Mouse (Mus musculus): Measurements from ENCODE around the gene Snf8. TPM values are rescaled to one million over a fixed set of nuclear protein-coding genes. Genes with fewer than 3 reads are reported as not detected.

The Snf8 gene
- polyA plus RNA-seq, 1 experiment from 2014 or later = 57.3 TPM

DNA sequence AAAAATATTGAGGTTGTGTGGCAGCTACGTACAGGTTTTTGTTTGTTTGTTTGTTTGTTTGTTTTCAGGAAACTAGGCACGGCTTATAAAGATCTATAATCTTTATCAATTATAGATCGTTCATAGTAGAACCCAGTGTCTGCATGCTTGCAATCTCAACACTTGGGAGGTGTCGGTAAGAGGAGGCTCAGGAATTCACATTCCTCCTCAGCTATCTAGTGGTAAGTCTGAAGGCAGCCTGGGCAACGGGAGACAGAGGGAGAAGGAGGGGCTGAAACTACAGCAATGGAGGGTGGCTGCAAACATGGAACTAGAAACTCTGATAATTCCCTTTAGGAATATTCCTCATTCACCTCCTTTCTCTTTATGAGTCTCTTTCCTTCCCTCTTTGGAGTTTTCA lies 19.3 kb upstream of the Snf8 start:
- H3K4me3 ChIP-seq (replicated peaks; ENCODE audit: low read length) = no peak overlapping the region
- H3K4me1 ChIP-seq (replicated peaks; ENCODE audit: control insufficient read depth, insufficient read depth, low read length) = no peaks in the 10 kb centered on the region
- ATAC-seq (ENCODE audit: low FRiP score) (no peak), DNase-seq (ENCODE audit: low spot score) (no peak)
- H3K9me3 ChIP-seq (ENCODE audit: control insufficient read depth, low read length) = no peaks in the 10 kb centered on the region
- H3K27me3 ChIP-seq (ENCODE audit: control insufficient read depth, insufficient read depth, low read length) = no peaks in the 10 kb centered on the region
- no peaks in the 10 kb centered on the region for H3K36me3 ChIP-seq (replicated peaks; ENCODE audit: control insufficient read depth, insufficient read depth)
- H3K4me2 ChIP-seq (replicated peaks) = no peak overlapping the region
- no peak overlapping the region for H3K9ac ChIP-seq
- 61% methylated on average over 5 of the region's 5 CpGs for WGBS
- no peak overlapping the region for H3K27ac ChIP-seq

DNA sequence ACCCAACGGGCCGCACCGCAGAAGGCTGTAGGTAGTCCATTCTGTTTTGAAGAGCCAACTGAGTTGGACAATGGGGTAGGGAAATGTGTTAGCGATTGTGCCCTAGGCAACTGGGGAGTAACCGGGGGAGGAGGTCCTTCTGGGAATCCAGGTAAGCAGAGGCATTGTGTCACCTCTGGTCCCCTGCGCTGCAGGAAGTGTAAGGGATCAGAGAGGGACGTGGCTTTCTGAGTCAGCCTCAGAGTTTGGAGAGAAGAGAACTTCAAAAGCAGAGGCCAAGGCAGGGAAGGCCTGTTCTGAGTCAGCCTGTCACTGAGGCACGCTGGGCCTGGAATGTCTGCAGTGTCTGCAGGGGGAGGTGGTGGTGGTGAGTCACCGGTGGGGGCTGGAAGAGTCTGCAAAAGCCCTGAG lies 16.7 kb upstream of the Snf8 start:
- Histone ChIP-seq H3K27me3 (ENCODE audit: control insufficient read depth, insufficient read depth, low read length) (no peaks in the 10 kb centered on the region), H3K4me1 (replicated peaks; ENCODE audit: control insufficient read depth, insufficient read depth, low read length) (no peaks in the 10 kb centered on the region), H3K4me3 (replicated peaks; ENCODE audit: low read length) (no peak overlapping the region), H3K36me3 (replicated peaks; ENCODE audit: control insufficient read depth, insufficient read depth) (no peaks in the 10 kb centered on the region), H3K4me2 (replicated peaks) (no peak overlapping the region), H3K27ac (no peak overlapping the region), H3K9me3 (ENCODE audit: control insufficient read depth, low read length) (no peaks in the 10 kb centered on the region), H3K9ac (no peak overlapping the region)
- WGBS = 16% methylated on average over 9 of the region's 9 CpGs
- DNase-seq (ENCODE audit: low spot score) (no peak), ATAC-seq (ENCODE audit: low FRiP score) (no peak)

- Histone ChIP-seq H3K9ac (no peak overlapping the region), H3K27me3 (ENCODE audit: control insufficient read depth, insufficient read depth, low read length) (no peaks in the 10 kb centered on the region), H3K27ac (no peak overlapping the region), H3K4me3 (replicated peaks; ENCODE audit: low read length) (no peak overlapping the region), H3K4me2 (replicated peaks) (no peak overlapping the region), H3K9me3 (ENCODE audit: control insufficient read depth, low read length) (no peaks in the 10 kb centered on the region), H3K36me3 (replicated peaks; ENCODE audit: control insufficient read depth, insufficient read depth) (no peaks in the 10 kb centered on the region), H3K4me1 (replicated peaks; ENCODE audit: control insufficient read depth, insufficient read depth, low read length) (no peaks in the 10 kb centered on the region)
- 77% methylated on average over 4 of the region's 4 CpGs for WGBS
- no peak for ATAC-seq (ENCODE audit: low FRiP score)
- no peak for DNase-seq (ENCODE audit: low spot score)
These were observed 14.1 kb upstream of the Snf8 start for GRCm38 (mm10) chr11:96020622-96021021.

- Histone ChIP-seq H3K27me3 (ENCODE audit: control insufficient read depth, insufficient read depth, low read length) (no peaks in the 10 kb centered on the region), H3K36me3 (replicated peaks; ENCODE audit: control insufficient read depth, insufficient read depth) (no peaks in the 10 kb centered on the region), H3K9me3 (ENCODE audit: control insufficient read depth, low read length) (no peaks in the 10 kb centered on the region), H3K4me1 (replicated peaks; ENCODE audit: control insufficient read depth, insufficient read depth, low read length) (no peaks in the 10 kb centered on the region), H3K27ac (no peak overlapping the region), H3K4me2 (replicated peaks) (no peak overlapping the region), H3K4me3 (replicated peaks; ENCODE audit: low read length) (no peak overlapping the region), H3K9ac (no peak overlapping the region)
- DNase-seq (ENCODE audit: low spot score) (no peak), ATAC-seq (ENCODE audit: low FRiP score) (no peak)
- 61% methylated on average over 5 of the region's 5 CpGs for WGBS
These were observed 6.6 kb upstream of the Snf8 start for GRCm38 (mm10) chr11:96028130-96028529.

DNA sequence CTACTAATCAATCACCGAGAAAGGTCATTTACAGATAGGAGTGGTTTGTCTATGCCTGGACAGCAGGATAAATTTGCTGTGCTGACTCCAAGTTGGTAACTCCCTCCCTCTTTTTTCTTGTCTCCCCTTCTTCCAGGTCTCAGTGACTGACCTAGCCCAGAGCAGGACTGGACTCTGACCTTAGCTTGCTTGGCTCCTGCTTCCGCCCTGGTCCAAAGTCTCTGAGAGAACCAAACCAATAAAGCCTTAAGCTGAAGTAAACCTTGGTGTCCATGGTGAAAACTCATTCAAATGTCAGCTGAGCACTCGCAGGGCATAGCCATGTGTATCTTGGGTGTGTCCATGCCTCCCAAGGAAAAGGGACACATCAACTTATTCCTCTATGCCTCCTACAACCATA lies 4.1 kb upstream of the Snf8 start:
- DNase-seq (ENCODE audit: low spot score) = no peak
- Histone ChIP-seq H3K9ac (no peak overlapping the region), H3K27me3 (ENCODE audit: control insufficient read depth, insufficient read depth, low read length) (no peaks in the 10 kb centered on the region), H3K4me1 (replicated peaks; ENCODE audit: control insufficient read depth, insufficient read depth, low read length) (peaks cover 11% of the 10 kb centered on the region), H3K4me3 (replicated peaks; ENCODE audit: low read length) (no peak overlapping the region), H3K36me3 (replicated peaks; ENCODE audit: control insufficient read depth, insufficient read depth) (no peaks in the 10 kb centered on the region), H3K9me3 (ENCODE audit: control insufficient read depth, low read length) (no peaks in the 10 kb centered on the region), H3K4me2 (replicated peaks) (no peak overlapping the region), H3K27ac (no peak overlapping the region)
- no peak for ATAC-seq (ENCODE audit: low FRiP score)
- WGBS = 89% methylated on average over 3 of the region's 3 CpGs

GRCm38 (mm10) chr11:96031701-96032100 lies 3.0 kb upstream of the Snf8 start:
- DNase-seq (ENCODE audit: low spot score) = no peak

DNA sequence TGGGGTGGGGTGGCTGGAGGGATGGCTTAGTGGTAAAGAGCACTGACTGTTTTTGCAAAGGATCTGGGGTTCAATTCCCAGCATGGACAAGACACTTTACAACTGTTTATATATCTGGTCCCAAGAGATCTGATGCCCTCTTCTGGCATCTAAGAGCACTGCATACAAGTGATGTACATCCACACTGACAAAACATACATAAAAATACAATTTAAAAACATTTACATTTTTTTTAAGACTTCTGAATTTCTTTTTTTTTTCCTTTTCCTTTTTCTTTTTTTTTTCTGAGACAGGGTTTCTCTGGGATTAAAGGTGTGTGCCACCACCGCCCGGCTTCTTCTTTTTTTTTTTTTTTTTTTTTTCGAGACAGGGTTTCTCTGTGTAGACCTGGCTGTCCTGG lies 1.4 kb upstream of the Snf8 start:
- peaks cover 3% of the 10 kb centered on the region; the same call in 1 of the 2 replicates for H3K36me3 ChIP-seq (replicated peaks; ENCODE audit: control insufficient read depth, insufficient read depth)
- no peak overlapping the region for H3K27ac ChIP-seq
- no peak overlapping the region for H3K4me3 ChIP-seq (replicated peaks; ENCODE audit: low read length)
- H3K9me3 ChIP-seq (ENCODE audit: control insufficient read depth, low read length) = no peaks in the 10 kb centered on the region
- peaks cover 16% of the 10 kb centered on the region for H3K4me1 ChIP-seq (replicated peaks; ENCODE audit: control insufficient read depth, insufficient read depth, low read length)
- H3K4me2 ChIP-seq (replicated peaks) = no peak overlapping the region
- ATAC-seq (ENCODE audit: low FRiP score) (no peak), DNase-seq (ENCODE audit: low spot score) (no peak)
- H3K27me3 ChIP-seq (ENCODE audit: control insufficient read depth, insufficient read depth, low read length) = no peaks in the 10 kb centered on the region
- WGBS = 83% methylated on average over 2 of the region's 3 CpGs
- H3K9ac ChIP-seq = no peak overlapping the region

More at GRCm38 (mm10) chr11:96031701-96032100, 3.0 kb upstream of the Snf8 start:
- WGBS = 79% methylated on average over 2 of the region's 2 CpGs
- H3K9ac ChIP-seq = no peak overlapping the region
- no peak overlapping the region for H3K27ac ChIP-seq
- no peaks in the 10 kb centered on the region for H3K36me3 ChIP-seq (replicated peaks; ENCODE audit: control insufficient read depth, insufficient read depth)
- no peak overlapping the region for H3K4me3 ChIP-seq (replicated peaks; ENCODE audit: low read length)
- no peak overlapping the region for H3K4me2 ChIP-seq (replicated peaks)
- no peaks in the 10 kb centered on the region for H3K27me3 ChIP-seq (ENCODE audit: control insufficient read depth, insufficient read depth, low read length)
- peaks cover 16% of the 10 kb centered on the region for H3K4me1 ChIP-seq (replicated peaks; ENCODE audit: control insufficient read depth, insufficient read depth, low read length)
- no peak for ATAC-seq (ENCODE audit: low FRiP score)
- no peaks in the 10 kb centered on the region for H3K9me3 ChIP-seq (ENCODE audit: control insufficient read depth, low read length)

DNA sequence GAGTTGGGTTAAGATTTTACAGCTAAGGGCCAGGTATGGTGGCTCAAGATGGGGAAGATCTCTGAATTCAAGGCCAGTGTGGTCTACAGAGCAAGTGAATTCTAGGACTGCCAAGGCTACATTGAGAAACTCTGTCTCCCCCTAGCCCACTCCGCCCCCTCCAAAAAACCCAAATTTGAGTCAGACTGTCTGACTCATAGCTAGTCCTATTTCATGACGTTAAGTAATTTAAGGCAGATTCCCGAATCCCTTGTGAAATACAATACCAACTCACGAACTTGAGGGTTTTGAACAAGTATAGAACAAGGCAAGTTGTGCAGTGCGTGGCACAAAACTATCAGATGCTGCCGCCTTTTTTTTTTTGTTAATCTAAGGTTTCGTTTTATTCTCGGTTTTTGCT lies 569 bp upstream of the Snf8 start:
- WGBS = 49% methylated on average over 8 of the region's 8 CpGs
- peak overlapping the region; percentile 70 for H3K4me3 ChIP-seq (replicated peaks; ENCODE audit: low read length)
- H3K27me3 ChIP-seq (ENCODE audit: control insufficient read depth, insufficient read depth, low read length) = no peaks in the 10 kb centered on the region
- H3K27ac ChIP-seq = no peak overlapping the region
- no peak for DNase-seq (ENCODE audit: low spot score)
- peak overlapping the region; percentile 67; the same call in 1 of the 2 replicates for H3K9ac ChIP-seq
- H3K4me2 ChIP-seq (replicated peaks) = peak overlapping the region; percentile 88
- no peaks in the 10 kb centered on the region for H3K9me3 ChIP-seq (ENCODE audit: control insufficient read depth, low read length)
- peaks cover 12% of the 10 kb centered on the region for H3K36me3 ChIP-seq (replicated peaks; ENCODE audit: control insufficient read depth, insufficient read depth)
- no peak for ATAC-seq (ENCODE audit: low FRiP score)
- H3K4me1 ChIP-seq (replicated peaks; ENCODE audit: control insufficient read depth, insufficient read depth, low read length) = peaks cover 16% of the 10 kb centered on the region

DNA sequence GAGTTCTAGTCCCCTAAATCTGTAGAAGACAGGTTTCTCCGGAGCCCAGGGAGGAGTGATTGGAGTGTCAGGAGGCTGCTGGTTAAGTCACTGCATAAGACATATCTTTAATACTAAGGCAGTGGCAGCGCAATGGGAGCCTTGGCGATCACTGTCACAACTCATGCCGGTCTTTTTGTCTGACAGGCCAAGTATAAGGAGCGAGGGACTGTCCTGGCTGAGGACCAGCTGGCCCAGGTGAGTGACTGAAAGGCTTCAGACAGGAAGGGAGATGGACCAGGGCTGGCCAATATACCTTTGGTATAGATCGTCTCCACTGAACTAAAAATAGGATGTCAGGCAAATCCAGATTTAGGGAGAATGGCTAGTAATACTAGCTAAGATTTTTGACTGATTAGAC lies 448 bp downstream of the Snf8 start:
- Histone ChIP-seq H3K9ac (peak overlapping the region; percentile 67), H3K9me3 (ENCODE audit: control insufficient read depth, low read length) (no peaks in the 10 kb centered on the region), H3K4me2 (replicated peaks) (peak overlapping the region; percentile 88), H3K4me3 (replicated peaks; ENCODE audit: low read length) (peak overlapping the region; percentile 70), H3K36me3 (replicated peaks; ENCODE audit: control insufficient read depth, insufficient read depth) (peaks cover 16% of the 10 kb centered on the region), H3K4me1 (replicated peaks; ENCODE audit: control insufficient read depth, insufficient read depth, low read length) (peaks cover 16% of the 10 kb centered on the region), H3K27me3 (ENCODE audit: control insufficient read depth, insufficient read depth, low read length) (no peaks in the 10 kb centered on the region), H3K27ac (peak overlapping the region; percentile 33; the same call in 1 of the 2 replicates)
- WGBS = 12% methylated on average over 6 of the region's 6 CpGs
- ATAC-seq (ENCODE audit: low FRiP score) (no peak), DNase-seq (ENCODE audit: low spot score) (peak; percentile 35)

DNA sequence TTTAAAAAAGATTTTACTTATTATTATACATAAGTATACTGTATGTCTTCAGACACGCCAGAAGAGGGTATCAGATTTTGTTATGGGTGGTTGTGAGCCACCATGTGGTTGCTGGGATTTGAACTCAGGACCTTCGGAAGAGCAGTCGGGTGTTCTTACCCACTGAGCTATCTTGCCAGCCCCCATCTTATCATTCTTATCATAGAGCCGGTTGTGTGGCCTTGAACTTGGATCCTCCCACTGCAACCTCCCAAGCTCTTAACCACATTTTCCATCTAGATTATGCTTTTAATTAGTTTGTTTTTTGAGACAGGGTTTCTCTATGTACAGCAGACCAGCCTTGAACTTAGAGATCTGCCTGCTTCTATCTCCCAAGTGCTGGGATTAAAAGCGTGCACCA lies 2.8 kb downstream of the Snf8 start:
- Histone ChIP-seq H3K27me3 (ENCODE audit: control insufficient read depth, insufficient read depth, low read length) (no peaks in the 10 kb centered on the region), H3K36me3 (replicated peaks; ENCODE audit: control insufficient read depth, insufficient read depth) (peaks cover 34% of the 10 kb centered on the region), H3K9me3 (ENCODE audit: control insufficient read depth, low read length) (no peaks in the 10 kb centered on the region), H3K9ac (no peak overlapping the region), H3K4me2 (replicated peaks) (no peak overlapping the region), H3K4me1 (replicated peaks; ENCODE audit: control insufficient read depth, insufficient read depth, low read length) (peaks cover 16% of the 10 kb centered on the region), H3K27ac (no peak overlapping the region), H3K4me3 (replicated peaks; ENCODE audit: low read length) (no peak overlapping the region)
- ATAC-seq (ENCODE audit: low FRiP score) (no peak), DNase-seq (ENCODE audit: low spot score) (no peak)
- WGBS = 94% methylated on average over 5 of the region's 5 CpGs

All from hindbrain, embryonic 14.5 days (tissue).